Mouse (Mus musculus): Measurements from ENCODE around the gene Tbc1d9b.

Gene Tbc1d9b

DNA sequence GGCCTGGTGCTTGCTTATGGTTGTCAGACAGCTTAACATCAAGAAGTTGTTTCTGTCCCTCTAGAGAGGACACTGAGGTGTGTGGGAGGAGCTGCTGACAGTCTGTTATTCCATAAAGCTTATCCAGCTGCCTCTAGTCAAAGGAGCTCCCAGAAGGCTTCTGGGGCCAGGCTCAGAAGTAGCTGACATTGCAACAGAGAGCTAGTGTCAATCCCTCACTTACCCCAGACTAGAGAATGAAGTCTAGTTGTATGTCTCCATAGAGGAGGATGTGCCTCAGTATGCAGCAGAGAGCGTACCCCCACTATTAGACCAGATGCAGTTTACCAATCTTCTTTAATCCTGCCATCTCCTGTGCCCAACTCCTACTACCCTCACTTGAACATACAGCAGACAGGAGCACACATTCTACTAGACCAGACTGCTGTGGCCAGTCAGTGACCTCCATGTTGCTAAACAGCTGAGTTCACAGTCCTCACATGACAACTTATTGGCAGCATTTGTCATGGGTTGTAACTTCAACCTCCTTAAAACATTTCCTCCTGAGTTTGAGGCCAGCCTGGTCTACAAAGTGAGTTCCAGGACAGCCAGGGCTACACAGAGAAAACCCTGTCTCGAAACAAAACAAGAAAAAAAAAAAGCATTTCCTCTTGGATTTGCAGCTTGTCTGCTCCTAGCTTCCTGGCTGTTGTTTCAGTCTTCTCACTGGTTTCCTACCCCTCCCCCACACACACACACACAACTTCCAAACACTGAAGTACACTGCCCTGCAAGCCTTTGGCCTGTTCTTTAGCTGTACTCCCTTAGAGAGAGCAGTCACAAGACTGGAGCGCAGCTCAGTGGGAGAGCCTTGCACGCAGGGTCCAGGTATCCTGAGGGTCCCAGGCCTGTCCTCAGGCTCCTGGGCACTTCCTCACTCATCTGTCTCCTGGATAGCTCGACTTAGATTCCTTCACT, 47.6 kb downstream of the Tbc1d9b start:
- DNase-seq = no peak

GRCm38 (mm10) chr11:50180478-50181231, 49.5 kb downstream of the Tbc1d9b start:
- DNase-seq = no peak

- no peak for DNase-seq
Measured at GRCm38 (mm10) chr11:50182702-50183101, 51.5 kb downstream of the Tbc1d9b start.

GRCm38 (mm10) chr11:50184788-50185187, 53.6 kb downstream of the Tbc1d9b start:
- DNase-seq = no peak

GRCm38 (mm10) chr11:50188682-50189081, 57.5 kb downstream of the Tbc1d9b start:
- no peak for DNase-seq

- DNase-seq = no peak
Measured at GRCm38 (mm10) chr11:50190362-50190761, 59.2 kb downstream of the Tbc1d9b start.

- no peak for DNase-seq
Measured at GRCm38 (mm10) chr11:50192278-50192677, 61.1 kb downstream of the Tbc1d9b start.

DNA sequence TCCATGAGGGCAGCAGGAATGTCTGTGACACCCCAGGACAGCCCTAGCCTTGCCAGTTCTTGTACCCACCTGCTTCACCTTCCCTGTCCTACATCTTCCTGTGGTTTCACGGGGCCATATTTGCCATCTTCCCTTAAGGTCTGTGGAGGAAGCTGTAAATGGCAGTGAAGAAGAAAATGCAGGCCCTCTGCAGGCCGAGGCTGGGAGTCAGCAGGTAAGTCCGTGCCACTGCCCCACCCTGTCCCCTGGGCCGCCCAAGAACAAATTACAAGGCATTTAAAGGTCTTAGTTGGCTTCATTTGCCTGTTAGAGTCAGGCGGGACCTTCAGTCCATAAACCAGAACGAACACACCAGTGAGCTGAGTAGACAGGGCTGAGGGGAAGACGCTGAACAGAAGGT, 62.9 kb downstream of the Tbc1d9b start:
- no peak for DNase-seq

DNA sequence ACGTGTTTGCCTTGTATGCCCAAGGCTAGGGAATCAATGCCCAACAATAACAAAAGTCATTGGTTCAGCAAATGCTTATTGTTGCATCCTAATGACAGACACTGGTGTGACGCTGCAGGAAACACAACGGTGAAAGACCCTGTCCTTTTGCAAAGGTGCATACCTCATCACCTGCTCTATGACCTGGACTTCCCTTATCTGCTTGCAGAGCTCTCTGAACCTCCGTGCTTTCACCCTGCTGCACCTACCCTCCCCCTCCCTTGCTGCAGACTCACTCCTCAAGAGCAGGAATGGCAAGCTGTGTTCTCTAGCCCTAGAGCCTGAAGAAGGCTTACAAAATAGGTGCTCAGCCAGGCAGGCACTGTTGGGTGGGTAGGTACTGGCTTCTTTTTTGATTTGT, 63.6 kb downstream of the Tbc1d9b start:
- no peak for DNase-seq

DNA sequence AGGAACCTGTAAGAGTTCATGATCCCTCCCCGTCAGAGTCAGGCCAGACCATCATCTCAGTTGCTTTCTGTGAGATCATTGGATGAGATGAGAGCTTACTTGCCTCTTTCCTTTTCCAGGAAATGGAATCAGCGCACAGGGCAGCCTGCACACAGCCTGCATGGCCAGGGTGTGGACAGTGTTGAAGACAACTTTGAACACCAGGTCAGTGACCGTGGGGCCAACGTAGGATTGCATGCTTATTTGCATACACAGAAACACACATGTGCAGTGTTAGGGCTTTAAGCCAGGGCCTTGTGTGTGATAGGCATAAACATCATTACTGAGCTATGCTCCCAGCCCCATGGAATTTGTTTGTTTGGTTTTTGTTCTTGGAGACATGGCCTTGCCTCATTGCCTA, 66.3 kb downstream of the Tbc1d9b start:
- no peak for DNase-seq

GRCm38 (mm10) chr11:50198219-50198846, 67.1 kb downstream of the Tbc1d9b start:
- no peak for DNase-seq

- no peak for DNase-seq
Measured at GRCm38 (mm10) chr11:50198916-50199315, 67.7 kb downstream of the Tbc1d9b start.

DNA sequence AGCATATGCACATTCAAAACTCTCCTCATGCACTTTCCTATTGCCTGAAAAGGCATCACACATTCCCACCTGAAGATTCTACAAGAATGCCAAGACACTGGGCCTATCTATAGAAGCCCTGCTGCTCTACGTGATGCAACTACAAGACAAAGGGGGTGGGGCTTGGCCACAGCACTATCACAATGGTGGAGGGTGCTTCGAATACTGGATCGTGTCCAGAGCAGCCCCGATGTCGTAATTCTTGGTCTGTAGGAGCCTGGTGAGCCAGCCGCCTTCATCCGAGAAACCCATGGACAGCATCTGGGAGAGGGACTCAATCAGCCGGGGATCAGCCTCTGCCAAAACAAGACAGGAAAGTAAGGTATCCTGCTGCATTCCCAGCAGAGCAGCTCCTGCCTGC, 69.4 kb downstream of the Tbc1d9b start:
- DNase-seq = no peak

- DNase-seq = no peak
Measured at GRCm38 (mm10) chr11:50201590-50201989, 70.4 kb downstream of the Tbc1d9b start.

GRCm38 (mm10) chr11:50203302-50203827, 72.2 kb downstream of the Tbc1d9b start:
- DNase-seq = no peak

GRCm38 (mm10) chr11:50205434-50205833, 74.2 kb downstream of the Tbc1d9b start:
- DNase-seq = no peak

GRCm38 (mm10) chr11:50206037-50206436, 74.8 kb downstream of the Tbc1d9b start:
- DNase-seq = no peak

DNA sequence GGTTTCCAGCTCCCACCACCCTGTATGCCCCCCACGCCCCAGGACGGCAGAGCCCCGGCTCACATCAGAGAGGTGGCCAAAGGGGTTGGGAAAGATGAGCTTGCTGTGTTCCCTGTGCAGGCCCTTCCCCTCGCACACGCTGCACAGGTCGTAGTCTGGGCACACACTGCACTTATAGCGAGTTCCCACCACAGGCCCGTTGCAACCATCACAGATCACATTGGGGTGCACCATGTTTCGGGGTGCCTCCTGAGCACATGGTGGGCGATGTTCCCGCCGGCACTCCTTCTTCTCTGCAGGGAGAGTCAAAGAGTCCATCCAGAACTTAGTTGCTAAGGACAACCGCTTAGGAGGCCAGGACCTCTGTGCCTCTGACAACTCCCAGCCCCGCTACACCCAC, 76.1 kb downstream of the Tbc1d9b start:
- DNase-seq = no peak

DNA sequence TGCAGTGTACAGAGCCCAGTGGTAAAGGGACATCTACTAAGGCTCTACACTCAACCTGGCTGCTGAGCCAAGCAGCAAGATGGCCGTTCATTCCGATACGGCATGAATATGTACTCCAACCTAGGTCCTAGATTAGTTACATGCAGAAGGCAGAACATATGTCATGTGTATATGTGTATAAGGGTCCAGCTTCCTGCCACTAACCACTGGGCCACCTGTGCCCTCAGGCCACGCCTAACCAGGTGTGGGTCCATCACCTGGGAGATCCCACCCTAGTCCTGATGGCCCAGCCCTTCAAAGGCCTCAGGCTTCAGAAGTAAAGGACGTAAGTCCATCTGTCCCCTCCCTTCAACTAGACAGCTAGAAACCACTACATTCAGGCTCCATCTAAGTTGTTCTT, 76.8 kb downstream of the Tbc1d9b start:
- DNase-seq = no peak

DNA sequence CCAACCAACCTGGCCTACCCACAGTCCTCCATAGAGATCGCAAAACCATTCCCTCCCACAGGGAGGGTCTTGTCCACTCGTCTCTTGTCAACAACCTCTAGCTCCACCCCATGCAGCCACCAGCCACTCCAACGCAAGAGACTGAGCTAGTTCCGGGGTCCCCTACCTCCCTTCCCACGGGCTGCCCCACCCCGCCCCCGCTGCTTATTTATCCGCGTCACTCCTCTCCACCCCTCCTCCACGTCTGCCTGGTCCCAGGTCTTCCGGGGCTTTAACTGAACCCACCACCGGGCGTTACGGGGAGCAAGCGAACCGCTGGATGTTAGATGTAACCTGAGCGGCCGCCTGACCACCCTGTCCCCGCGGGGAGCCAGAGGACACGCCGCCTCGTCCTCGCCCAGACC, 78.9 kb downstream of the Tbc1d9b start:
- DNase-seq = peak; percentile 90

GRCm38 (mm10) chr11:50210505-50211151, 79.4 kb downstream of the Tbc1d9b start, which contains the start of the genes Sqstm1 and Mgat4b:
Gene Sqstm1, minus strand, starts transcription at chr11:50210827.
Gene Mgat4b, plus strand, starts transcription at chr11:50210890.
- peak; percentile 81 for DNase-seq

DNA sequence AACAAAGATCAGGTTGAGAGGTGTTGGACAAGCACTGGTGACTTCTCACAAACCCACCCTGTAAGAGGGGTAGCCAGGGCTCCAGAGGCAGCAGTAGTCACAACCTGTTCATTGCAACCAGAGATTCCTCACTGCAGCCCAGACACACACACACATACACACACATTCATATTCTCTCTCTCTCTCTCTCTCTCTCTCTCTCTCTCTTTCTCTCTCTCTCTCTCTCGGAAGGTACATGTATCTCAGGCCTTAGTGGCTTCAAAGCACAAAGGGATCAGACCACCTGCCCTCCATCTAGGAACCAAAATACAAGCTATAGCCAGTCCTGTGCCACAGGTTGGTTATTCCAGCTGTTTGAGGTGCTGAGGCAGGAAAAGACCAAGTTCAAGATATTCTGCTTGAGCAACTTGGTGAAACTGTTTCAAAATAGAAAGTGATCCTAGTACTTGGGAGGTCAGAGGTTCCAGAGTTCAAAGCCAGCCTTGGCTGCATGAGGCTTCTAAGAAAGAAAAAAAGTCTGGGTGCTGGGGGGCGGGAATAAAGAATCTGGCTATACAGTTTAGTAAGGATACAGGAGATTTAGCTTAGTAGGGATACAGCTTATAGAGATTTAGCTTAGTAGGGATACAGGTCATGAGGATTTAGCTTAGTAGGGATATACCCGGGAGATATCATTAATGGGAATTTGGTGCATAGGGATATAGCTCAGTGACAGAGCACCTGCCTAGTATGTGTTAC, 80.3 kb downstream of the Tbc1d9b start:
- DNase-seq = no peak
